Mouse (Mus musculus) cortical plate, adult 2 months (tissue): ENCODE measurements around the gene Aacs. TPM values are rescaled to one million over a fixed set of nuclear protein-coding genes. Genes with fewer than 3 reads are reported as not detected.
A peak's percentile ranks its signal among the peaks of the same experiment; 100 is the strongest.
"Not testable (repeated sequence)": the region's sequence is repeated elsewhere in the genome, so short reads cannot be mapped to it uniquely, and the experiment has no call there.

ENCODE experiments used
- H3K27ac ChIP-seq: fragments of 200-500 bp; 2 replicates; pipeline ENCODE4 v1.5.1; 2012; ENCODE audit warnings: low read length, control low read depth, inconsistent platforms; ENCODE audit not compliant: insufficient read depth
- H3K4me1 ChIP-seq: fragments of 200-500 bp; 2 replicates; pipeline ENCODE4 v1.6.1; 2011; ENCODE audit warnings: low read length; ENCODE audit not compliant: control insufficient read depth, insufficient read depth
- H3K4me3 ChIP-seq: fragments of 200-500 bp; 2 replicates; pipeline ENCODE4 v1.5.1; 2011; ENCODE audit warnings: mild to moderate bottlenecking, low read length, control low read depth; ENCODE audit not compliant: insufficient read depth
- CTCF ChIP-seq: fragments of 200-500 bp; IDR thresholded peaks from 2 replicates; pipeline ENCODE4 v1.5.1; 2011; ENCODE audit warnings: mild to moderate bottlenecking, control low read depth, low read length; ENCODE audit not compliant: insufficient read depth; ENCODE audit errors: extremely low read depth
- POLR2A ChIP-seq: fragments of 200-500 bp; IDR thresholded peaks from 2 replicates; pipeline ENCODE4 v1.6.1; 2011; ENCODE audit warnings: mild to moderate bottlenecking, low read length, control low read depth; ENCODE audit not compliant: insufficient read depth; ENCODE audit errors: extremely low read depth
- polyA plus RNA-seq: library from polyadenylated mRNA; depleted of rRNA; stranded (reverse); fragments of >200 nt; gene quantifications from 2 replicates; pipeline ENCODE4 v1.2.3, GENCODE M21; 2012

The Aacs gene
- polyA plus RNA-seq, 1 experiment = 51.8 TPM

DNA sequence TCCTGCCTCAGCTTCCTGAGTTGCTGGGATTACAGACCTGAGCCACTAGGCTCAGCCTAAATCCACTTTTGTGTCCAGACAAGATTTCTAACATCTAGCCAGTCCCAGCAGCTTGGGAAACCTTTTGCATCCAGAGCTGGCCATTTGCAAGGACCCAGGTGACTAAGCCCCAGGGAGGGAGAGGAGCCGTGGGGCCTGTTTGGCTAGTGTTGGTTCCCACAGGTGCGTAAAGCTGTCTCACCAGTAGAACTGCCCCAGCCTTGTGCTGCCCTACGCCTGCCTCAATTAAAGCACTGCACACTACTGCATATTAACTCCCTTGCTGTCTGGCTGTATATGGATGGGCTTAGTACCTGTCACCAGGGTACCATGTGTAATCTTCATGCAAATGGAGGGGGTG is 3.8 kb downstream of the Aacs start:
- H3K4me3 ChIP-seq = no peak overlapping the region
- peaks cover 3% of the 10 kb centered on the region; the same call in 1 of the 2 replicates for H3K4me1 ChIP-seq
- TF ChIP-seq POLR2A (no peak), CTCF (no peak)
- no peak overlapping the region for H3K27ac ChIP-seq

DNA sequence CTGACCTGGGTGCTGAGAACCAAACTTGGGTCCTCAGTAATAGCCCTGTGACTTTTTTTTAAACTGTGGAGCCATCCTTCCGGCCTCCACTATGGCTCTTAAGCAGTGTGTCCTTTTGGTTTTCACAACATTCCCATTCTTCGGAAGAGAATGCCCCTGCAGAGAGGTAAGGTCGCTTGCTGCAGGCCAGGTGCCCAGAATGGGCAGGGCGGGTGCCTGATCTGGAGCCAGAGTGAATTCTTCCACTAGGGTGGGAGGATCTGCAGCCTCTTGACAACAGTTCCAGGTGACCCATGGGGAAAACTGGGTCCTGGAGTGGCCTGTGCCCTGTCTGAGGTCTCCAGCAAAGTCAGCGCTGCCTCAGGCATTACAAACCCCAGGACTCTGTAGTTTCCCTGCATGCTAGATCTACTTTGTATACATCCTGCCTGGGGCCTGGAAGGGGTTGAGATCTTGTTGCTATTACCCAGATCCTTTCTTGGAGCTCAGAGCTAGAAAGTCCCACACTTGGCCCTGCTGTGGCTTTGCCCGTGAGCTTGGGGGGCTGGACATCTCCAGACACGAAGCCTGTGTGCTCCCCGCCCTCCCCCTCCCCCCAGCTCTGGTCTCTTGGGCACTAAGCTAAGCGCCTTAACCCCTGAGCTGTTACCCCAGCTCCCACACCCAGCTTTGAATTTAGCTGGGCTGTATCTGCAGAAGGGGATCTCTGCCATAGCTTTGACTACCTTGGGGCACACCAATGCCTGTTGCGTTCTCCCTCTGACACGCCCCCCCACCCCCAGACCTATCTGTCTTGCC is 5.0 kb downstream of the Aacs start:
- Histone ChIP-seq H3K27ac (no peak overlapping the region), H3K4me1 (peaks cover 3% of the 10 kb centered on the region; the same call in 1 of the 2 replicates), H3K4me3 (no peak overlapping the region)
- TF ChIP-seq POLR2A (no peak), CTCF (no peak)

DNA sequence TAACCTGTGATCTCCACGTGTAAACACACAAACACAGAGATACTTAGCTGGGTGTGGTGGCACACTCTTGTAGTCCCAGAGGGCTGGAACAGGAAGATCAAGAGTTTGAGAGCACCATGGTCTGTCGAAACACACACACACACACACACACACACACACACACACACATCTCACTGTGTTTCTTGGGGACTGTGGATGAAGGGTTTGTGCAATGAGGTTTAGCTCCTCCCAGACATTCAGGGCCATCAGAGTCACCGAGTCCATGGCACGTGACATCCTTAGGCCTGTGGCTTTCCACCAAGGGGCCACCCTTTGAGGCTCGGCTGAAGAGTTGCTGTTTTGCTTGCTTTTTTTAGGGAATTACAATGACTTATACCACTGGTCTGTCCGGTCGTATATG is 6.9 kb downstream of the Aacs start:
- H3K4me3 ChIP-seq = no peak overlapping the region
- TF ChIP-seq POLR2A (no peak), CTCF (no peak)
- H3K27ac ChIP-seq = no peak overlapping the region
- peaks cover 3% of the 10 kb centered on the region; the same call in 1 of the 2 replicates for H3K4me1 ChIP-seq

DNA sequence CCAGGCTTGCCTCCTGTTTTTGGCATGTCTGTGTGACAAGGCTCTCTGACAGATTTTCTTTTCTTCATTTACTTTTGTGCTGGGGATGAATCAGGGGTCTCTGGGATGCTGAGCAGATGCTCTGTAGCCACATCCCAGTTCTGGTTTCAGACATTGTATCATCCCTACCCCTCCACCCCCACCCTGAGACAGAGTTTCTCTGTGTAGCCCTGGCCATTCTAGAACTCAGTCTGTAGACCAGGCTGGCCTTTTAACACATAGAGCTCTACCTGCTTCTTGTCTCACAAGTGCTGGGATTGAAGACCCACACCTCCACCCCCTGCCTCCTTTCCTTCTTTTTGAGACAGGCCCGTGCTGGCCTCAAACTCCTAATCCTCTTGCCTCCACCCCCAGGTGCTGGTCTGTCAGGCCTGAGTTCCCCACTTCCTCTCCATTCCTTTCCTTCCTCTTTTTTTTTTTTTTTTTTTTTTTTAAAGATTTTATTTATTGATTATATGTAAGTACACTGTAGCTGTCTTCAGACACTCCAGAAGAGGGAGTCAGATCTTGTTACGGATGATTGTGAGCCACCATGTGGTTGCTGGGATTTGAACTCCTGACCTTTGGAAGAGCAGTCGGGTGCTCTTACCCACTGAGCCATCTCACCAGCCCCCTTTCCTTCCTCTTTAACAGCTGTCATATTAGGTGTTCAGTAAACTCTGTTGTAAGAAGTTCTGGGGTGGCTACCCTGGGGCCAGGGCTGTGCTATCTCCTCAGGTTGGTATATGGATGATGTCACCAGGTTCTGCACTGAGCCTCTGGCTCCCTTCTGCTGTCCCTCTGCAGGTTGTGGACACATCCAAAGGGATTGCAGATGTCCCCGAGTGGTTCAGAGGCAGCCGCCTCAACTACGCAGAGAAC is 8.3 kb downstream of the Aacs start:
- TF ChIP-seq POLR2A (no peak), CTCF (no peak)
- H3K4me1 ChIP-seq = no peaks in the 10 kb centered on the region
- no peak overlapping the region for H3K4me3 ChIP-seq

DNA sequence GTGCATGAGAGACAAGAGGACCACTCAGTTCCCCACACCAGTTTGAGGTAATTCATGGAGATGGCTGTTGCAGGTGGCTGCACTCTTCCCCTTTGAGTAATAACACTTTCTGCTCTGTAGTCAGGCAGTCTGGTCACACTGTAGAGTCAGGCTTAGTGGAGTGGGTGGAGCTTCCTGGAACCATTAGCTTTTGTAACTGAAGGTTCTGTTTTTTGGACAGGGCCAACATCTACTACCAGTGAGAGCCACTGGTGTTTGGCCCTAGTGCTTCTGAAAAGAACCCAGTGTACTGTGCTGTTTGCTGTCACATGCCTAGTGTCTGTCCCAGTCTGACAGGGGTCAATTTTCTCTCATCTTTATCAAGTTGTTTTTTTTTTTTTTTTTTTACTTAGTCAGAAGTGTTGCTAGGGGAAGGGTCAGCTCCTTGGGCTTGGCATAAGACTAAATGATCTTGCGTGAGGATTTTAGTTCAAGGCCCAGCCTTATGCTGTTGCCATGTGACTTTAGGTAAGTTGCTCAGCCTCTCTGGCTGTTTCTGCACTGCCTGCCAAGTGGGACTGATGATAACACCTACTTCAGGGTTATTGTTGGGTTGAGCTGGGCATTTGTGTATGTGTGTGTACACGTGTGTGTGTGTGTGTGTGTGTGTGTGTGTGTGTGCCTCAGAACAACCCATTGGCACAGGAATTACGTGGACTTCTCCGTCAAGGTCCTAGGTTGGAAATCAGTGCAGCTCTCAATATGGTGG is 9.6 kb downstream of the Aacs start:
- Histone ChIP-seq H3K4me1 (no peaks in the 10 kb centered on the region), H3K27ac (no peak overlapping the region), H3K4me3 (no peak overlapping the region)
- no peak for TF ChIP-seq POLR2A
- no peak for TF ChIP-seq CTCF

More for the DNA sequence above, 8.3 kb downstream of the Aacs start:
- no peak overlapping the region for H3K27ac ChIP-seq

DNA sequence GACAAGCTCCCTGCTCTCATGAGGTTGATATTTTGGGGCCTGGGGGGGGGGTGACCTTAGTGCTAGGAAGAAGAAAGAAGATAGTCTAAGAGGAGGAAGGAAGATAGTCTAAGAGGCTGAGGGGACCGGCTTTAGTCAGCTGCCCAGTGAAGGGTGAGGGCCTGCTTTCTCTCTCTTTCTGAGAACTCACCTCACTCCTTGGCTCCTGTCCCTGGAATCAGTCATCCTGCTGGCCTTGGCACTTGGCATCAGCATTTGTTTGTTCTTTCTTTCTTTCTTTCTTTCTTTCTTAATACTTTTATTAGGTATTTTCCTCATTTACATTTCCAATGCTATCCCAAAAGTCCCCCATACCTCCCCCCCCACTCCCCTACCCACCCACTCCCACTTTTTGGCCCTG is 10.5 kb downstream of the Aacs start:
- Histone ChIP-seq H3K27ac (no peak overlapping the region), H3K4me3 (no peak overlapping the region), H3K4me1 (no peaks in the 10 kb centered on the region)
- TF ChIP-seq POLR2A (no peak), CTCF (no peak)

GRCm38 (mm10) chr5:125487375-125488115 is 11.9 kb downstream of the Aacs start:
- H3K4me1 ChIP-seq = no peaks in the 10 kb centered on the region
- no peak overlapping the region for H3K4me3 ChIP-seq
- no peak for TF ChIP-seq CTCF
- no peak for TF ChIP-seq POLR2A
- no peak overlapping the region for H3K27ac ChIP-seq

DNA sequence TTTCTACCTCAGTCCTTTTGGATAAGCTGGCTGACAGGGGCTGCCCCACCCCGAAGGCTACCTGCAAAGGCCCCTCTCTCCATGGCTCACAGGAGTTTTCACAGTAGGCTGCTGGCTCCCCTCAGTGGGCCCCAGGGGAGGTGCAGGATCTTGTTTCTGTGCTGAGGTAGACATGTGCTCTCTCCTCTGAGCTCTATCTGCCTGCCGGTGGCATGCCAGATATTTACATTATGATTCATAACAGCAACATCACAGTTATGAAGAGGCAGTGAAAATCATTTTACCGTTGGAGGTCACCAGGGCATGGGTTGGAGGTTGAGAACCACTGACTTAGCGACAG is 12.5 kb downstream of the Aacs start:
- Histone ChIP-seq H3K4me3 (no peak overlapping the region), H3K27ac (no peak overlapping the region), H3K4me1 (no peaks in the 10 kb centered on the region)
- TF ChIP-seq POLR2A (no peak), CTCF (0 out of 2 replicates have a peak, but pooled peaks have one; percentile 12)

GRCm38 (mm10) chr5:125488953-125489352 is 13.3 kb downstream of the Aacs start:
- H3K4me1 ChIP-seq, H3K4me3 ChIP-seq: not testable (repeated sequence)

More at GRCm38 (mm10) chr5:125488953-125489352, 13.3 kb downstream of the Aacs start:
- H3K27ac ChIP-seq = not testable (repeated sequence)
